Mouse (Mus musculus): Measurements from ENCODE around the gene Swap70. TPM values are rescaled to one million over a fixed set of nuclear protein-coding genes. Genes with fewer than 3 reads are reported as not detected.

Gene Swap70
- total RNA-seq, 2 experiments from 2014 or later, result 8.3 to 9.0 TPM

DNA sequence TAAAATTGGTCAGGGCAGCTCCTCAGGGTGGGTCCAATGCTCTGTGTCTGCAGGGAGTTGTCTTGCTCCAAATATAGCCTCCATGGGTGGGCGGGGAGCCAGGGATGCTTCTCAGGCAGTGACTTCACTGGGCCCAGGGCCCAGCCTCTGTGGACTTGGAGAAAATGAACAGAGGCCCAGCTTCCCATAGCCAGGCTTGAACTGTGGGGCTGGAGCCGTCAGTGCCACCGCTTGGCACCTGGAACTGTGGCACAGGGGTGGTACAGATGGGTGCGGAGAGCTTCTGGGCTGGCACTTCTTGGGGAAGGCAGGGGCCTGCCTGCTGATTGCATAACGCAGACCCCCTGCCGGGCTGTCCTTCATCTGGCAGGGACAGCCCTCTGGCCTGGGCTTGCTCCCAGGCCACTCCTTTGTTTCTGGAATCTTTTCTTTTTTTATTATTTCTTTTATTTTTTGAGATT is 67.2 kb downstream of the Swap70 start:
- DNase-seq, result peak; percentile 95
- intact Hi-C loops (cut with DNase I; ENCODE audit: low total_unique reads), result loop anchor here (5.0 kb wide), 1 partner anchor 344 kb away; no protein-coding TSS in a partner anchor

DNA sequence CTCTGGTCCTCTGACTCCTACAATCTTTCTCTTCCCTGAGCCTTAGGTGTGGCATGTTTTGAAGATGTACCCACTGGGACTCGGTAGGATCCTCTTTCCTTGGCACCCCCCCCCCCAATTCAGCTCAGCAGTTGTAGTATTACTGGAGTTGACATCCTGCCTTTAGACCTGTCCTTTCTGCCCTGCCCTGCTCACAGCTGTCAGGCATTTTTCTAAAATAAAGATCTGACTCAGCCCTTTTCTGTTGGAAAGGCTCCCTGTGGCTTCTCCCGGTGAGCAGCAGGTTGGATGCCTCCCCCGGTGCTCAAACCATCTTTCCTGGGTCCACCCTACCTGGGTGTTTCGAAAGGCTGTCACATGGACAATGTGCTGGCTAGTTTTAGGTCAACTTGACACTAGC is 68.1 kb downstream of the Swap70 start:
- no peak for DNase-seq
- intact Hi-C loops (cut with DNase I; ENCODE audit: low total_unique reads), result loop anchor here (5.0 kb wide), 1 partner anchor 343 kb away; no protein-coding TSS in a partner anchor

DNA sequence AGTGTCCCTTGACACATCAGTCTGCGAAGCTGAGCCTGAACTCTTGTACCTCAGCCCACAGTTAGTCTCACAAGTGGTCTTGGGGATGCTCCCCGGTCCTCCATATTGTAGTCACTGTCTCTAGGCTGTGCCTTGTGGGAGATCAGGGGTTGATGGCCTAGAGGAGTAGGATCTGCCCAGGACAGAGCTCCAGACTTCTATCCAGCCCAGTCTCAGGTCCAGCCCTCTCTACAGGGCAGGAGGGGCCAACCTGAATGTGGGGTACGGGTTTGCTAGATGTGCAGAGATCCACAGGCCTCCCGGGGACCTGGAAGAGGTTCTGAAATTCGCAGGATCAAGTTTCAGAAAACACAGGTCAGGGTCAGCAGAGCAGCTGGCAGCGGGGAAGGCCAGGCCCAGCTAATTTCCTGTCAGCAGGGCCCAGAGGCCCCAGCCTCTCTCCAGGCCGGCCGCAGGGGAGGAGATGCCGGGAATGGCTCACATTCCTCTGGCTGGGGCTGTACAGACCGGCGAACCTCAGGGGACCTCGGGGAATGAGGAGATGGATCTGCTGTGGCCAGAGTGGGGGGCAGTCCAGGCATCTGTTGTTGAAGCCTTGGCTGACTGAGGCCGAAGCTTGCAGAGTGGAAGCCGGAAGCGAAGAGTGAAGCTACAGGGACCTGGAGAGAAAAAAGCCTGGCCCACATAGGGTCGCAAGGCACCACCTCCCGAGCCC is 75.5 kb downstream of the Swap70 start:
- intact Hi-C loops (cut with DNase I; ENCODE audit: low total_unique reads), result no loop called here
- DNase-seq, result peak; percentile 94

DNA sequence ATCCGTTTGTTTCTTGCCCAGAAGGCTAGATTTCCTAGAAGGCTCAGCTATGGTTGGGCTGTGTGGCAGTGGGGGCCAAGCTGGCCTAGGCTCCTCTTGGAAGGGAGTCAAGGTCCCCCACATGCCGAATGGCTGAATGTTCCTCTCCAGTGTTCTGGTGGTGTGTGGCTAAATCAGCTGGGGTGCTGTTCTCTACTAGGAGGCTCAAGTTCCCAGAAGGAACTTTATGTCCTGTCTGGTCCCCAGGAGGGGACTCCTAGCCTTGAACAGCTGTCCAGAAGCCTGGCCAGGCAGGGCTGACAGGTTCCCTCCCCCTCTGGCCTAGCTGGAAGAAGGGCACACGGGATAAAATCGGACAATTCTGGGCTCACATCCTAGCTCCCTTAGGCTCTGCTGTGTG is 76.1 kb downstream of the Swap70 start:
- peak; percentile 63 for DNase-seq
- intact Hi-C loops (cut with DNase I; ENCODE audit: low total_unique reads), result no loop called here

DNA sequence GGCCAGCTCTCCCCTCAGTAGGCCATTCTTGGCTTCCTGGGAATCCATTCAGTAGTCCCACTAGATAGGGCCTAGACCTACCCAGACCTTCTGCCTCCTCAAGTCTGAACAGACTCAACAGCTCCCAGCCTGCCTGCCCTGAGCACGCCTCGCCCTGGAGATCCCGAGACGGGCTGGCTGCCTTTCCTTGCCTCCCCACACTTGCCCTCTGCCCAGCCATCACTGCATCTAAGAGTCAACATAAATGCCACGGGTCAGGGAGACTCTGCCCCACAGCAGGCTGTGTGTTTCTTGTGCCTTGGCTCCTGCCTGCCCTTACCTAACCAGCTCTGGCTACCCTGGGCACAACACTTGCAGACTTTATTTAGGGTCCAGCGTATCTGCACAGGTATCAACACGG is 76.6 kb downstream of the Swap70 start:
- no peak for DNase-seq
- intact Hi-C loops (cut with DNase I; ENCODE audit: low total_unique reads), result no loop called here

DNA sequence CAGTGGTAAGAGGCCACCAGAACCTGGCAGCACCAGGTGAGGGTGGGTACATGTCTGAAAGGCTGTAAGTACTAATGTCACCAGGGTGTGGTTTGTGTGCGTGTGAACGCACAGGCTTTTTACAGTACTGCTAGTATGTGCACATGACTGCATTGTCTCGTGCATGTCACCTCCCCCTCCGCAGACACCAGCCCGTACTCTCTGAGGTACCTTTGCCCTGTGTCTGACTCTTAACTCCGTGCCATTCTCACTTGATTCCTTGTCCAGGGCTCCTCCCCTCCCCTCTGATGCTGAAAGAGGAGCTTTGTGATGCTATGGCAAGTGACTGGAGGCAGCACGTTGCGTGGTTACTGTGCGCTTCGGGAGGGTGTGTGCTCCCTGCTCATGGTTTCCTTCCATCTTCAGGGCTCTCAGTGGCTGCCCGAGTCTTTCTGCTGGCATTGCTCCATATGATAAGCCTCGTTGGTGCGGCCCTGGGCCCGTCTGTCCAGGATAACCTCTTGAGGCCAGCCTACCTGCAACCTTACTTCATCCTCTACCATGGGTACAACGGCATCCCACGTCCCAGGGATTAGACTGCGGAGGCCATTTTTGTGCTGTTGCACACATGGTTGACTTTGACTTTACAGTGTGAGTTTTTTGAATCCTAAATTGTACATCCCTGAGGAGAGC is 77.4 kb downstream of the Swap70 start:
- intact Hi-C loops (cut with DNase I; ENCODE audit: low total_unique reads), result no loop called here
- DNase-seq, result no peak

DNA sequence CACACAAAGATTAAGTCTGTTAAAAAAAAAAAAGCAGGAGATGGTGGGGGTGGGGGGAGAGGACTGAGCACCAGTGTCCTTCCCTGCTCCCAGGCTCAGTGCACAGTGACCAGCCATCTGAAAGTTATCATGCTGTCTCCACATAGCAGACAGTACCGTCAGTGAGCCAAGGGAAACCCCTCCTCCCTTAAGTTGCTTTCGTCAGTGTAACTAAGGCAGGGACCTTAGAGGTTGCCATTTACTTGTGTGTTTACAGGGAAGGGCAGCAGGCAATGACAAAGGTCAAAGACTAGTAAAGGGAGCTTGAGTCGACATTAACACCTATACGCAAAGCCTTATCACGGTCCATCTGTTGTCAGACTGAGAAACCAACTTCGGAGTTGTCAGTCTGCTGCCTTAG is 81.4 kb downstream of the Swap70 start:
- no peak for DNase-seq
- intact Hi-C loops (cut with DNase I; ENCODE audit: low total_unique reads), result no loop called here

DNA sequence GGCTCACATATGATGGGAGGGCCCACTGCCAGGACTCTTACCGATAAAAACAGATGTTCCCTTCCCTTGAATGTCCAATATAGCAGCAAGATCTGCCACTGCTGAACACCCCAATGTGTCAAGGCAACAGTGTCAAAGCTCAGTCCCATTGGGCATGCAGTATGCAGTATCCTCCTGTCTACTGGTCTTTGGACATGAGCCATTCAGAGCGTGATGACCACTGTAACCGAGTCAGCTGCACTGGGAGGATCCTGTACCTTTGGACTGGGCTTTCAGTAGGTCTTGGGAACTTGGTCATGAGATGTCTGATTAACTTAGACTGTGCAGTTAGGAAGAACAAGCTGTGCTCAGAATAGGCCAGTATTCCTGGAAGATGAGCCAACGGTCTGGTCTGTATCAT is 84.0 kb downstream of the Swap70 start:
- DNase-seq, result no peak
- intact Hi-C loops (cut with DNase I; ENCODE audit: low total_unique reads), result no loop called here

DNA sequence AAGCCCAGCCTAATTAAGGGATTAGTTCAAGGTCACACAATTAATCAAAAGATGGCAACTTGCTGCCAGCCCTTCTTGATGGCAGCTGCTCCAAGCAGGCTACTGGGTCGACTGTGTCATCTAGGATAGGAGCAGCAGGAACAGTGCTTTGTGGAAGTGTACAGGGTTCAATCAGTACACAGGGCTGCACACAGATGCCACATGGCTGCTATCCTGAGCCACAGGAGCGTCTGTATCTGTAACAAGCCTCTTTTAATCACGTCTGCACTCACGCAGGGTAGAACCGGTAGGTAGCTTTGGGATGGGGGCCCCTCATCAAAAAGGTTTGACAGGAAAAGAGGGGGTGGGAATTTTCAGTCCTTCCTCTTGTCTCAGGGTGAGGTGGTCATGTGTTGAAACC is 84.8 kb downstream of the Swap70 start:
- DNase-seq, result no peak
- intact Hi-C loops (cut with DNase I; ENCODE audit: low total_unique reads), result no loop called here

DNA sequence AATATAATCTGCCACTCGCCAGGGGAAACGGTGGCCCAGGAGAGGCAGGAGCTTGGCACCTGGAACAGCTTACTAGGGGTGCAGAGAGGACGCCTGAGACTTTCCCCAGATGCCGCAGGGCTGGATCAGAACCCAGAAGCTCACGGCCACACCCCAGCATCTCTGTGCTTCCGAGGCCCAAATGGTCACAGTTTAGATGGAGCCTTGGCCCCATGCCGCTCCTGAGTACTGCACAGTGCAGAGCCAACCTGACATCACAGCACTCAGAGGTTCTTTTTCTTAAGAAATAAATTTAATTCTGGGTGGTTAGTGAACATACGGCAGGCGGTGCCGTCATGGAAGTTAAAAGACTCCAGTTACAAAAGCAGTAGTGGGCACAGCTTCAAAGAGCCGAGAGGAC is 86.2 kb downstream of the Swap70 start:
- intact Hi-C loops (cut with DNase I; ENCODE audit: low total_unique reads), result no loop called here
- no peak for DNase-seq

DNA sequence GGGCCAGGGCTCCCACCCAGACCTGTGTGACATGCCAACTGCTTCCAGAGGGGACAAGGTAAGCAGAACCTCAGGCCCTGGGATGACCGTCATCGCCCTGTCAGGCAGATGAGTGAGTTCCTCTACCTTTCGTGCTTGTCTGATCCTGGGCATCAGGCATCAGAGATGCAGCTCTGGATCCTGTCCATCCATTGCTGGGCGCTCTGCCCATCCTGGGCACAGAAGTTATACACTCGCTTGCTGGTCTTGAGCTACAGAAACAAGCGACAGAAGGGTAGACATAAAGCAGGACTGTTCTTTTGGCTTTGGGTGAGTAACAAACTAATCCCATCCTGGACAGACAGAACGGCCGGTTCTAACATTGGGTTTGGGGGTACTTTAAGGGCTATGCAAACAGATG is 87.7 kb downstream of the Swap70 start:
- intact Hi-C loops (cut with DNase I; ENCODE audit: low total_unique reads), result no loop called here
- no peak for DNase-seq

DNA sequence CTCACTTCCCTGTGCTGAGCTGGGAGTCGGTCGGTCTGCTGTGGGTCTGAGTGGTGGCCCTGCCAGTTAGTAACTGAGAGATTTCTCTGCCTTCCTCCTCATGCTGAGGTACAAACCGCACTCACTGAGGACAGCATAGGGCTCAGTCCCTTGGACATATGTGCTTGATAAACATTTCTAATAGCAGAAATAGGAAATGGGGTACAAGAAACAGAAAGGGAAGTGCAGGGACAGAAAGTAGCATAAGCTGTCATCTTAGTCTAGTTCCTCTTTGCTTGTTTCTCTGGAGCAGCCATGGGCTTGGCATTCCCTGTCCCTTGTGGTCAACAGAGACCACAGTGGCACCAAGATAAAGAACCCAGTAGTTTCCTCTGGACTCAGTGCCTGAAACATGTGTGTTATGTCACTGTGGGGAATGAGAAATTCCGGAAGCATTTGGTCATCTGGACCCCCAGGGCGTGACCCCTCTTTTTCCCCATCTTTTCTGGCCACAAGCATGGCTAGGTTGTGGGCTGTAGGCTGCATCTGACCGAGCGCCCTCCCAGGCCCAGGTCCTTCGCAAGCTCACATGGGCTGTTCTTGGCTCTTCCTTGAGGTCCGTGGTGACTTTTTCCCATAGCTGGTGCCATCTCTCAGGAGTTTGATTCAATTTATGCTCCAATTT is 92.0 kb downstream of the Swap70 start:
- DNase-seq, result no peak
- intact Hi-C loops (cut with DNase I; ENCODE audit: low total_unique reads), result no loop called here

DNA sequence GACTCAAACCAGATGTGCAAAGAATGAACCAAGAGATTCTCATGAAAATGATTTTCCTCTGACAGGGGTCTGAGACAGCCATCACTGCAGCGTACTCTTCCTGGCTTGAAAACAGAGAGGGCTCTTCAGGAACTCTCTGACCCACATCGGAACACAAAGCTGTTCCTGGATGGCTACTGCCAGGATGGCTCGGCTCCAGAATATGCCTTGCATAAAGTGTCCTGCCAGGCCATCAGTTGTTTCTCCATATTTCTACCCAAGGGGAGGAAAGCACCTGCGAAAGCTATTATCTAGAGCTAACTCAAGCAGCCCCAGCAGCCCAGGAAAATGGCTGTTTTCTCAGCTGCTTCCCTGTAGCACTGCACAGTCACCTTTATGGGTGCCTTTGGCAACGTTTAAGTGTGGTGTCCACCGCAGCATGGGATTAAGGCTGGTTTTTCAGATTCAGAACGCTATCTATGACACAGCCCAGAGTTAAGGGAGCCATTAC is 92.9 kb downstream of the Swap70 start:
- intact Hi-C loops (cut with DNase I; ENCODE audit: low total_unique reads), result no loop called here
- DNase-seq, result peak; percentile 43

DNA sequence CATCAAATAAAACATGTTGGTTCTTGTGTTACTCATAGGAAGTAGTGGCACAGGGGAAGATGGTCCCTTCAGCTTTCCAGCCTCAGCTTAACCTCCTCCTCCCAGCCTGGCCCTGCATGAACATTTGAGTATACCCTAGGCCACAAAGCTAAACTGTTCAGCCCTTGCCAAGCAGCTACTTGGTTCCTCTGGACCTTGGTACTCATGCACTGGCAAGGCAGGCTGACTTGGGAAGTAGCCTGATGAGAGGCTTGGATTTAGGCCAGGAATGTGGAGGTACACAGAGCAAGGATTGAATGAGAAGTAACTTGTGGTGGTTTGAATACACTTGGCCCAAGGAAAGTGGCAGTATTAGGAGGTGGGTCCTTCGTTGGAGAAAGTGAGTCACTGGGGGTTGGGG is 93.8 kb downstream of the Swap70 start:
- no peak for DNase-seq
- intact Hi-C loops (cut with DNase I; ENCODE audit: low total_unique reads), result no loop called here

DNA sequence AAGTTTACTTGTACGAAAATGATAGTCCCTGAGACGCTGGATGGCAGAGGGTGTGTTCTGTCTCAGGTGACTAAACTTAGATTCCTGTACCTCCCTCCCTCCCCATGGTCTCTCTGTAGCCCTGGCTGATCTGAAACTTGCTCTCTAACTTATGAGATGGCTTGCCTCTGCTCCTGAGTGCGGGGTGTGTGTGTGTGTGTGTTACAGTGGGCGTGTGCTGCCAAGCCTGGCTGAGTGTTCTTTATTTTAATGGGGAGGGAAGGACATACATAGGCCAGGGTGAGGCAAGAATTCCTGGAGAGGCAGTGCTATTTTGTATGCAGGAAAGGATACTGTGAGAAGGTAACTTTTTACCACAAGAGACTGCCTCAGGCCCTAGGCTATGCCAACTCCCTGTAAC is 95.9 kb downstream of the Swap70 start:
- intact Hi-C loops (cut with DNase I; ENCODE audit: low total_unique reads), result no loop called here
- no peak for DNase-seq

DNA sequence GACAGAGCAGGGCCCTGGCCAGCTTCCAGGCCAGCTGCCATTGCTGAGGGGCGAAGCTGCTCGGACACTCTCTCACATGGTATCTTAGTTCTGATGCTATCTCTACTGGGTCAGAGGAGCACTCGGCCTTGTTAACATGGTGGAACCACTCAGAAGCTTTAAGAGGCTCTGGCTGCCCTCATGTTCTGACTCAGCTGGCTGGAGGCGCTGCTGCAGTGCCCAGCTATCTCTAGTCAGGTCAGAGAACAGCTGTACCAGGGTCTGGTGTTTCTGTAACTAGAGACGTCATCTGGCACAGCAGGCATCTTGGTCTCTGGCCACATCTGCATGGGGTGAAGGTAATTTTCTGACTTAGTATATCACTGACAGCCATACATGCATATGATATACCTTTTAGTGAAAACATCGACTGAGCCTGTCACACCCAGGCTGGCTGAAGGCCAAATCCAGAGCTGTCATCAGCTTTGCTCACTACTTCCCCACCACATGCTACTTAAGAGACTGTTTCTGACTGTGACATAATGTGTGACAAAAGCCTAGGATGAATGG is 97.5 kb downstream of the Swap70 start:
- peak; percentile 41 for DNase-seq
- intact Hi-C loops (cut with DNase I; ENCODE audit: low total_unique reads), result no loop called here

DNA sequence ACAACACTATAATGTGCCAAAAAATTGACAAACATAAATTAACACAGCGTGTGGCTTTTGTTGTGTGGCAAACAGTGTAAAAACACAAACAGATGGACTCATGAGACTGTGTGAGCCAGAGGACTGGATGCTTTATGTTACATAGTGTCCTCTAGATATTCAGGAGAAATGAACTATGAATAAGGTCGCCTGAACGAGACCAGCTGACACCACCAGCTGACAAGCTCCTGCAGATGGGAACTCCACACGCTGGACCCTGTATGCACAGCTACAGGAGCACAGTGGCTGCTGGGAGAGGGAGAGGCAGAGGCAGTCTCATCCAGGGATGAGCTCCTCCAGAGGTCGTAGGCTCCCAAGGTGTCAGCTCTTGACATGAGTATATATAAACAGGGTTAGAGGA is 99.6 kb downstream of the Swap70 start:
- intact Hi-C loops (cut with DNase I; ENCODE audit: low total_unique reads), result no loop called here
- no peak for DNase-seq

DNA sequence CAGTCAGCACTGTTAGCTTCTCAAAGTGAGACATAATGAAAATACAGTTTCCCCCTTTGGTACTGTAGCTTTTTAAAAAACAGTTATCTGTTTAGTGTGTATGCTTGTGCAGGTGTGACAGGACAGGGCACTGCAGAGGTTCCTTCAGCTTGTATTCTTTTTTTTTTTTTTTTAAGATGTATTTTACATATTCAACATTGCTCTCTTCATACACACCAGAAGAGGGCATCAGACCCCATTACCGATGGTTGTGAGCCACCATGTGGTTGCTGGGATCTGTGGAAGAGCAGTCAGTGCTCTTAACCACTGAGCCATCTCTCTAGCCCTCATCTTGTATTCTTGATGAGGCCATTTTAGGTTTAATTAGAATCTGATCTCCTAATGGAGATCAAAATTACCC is 103.3 kb downstream of the Swap70 start:
- no peak for DNase-seq
- intact Hi-C loops (cut with DNase I; ENCODE audit: low total_unique reads), result no loop called here

DNA sequence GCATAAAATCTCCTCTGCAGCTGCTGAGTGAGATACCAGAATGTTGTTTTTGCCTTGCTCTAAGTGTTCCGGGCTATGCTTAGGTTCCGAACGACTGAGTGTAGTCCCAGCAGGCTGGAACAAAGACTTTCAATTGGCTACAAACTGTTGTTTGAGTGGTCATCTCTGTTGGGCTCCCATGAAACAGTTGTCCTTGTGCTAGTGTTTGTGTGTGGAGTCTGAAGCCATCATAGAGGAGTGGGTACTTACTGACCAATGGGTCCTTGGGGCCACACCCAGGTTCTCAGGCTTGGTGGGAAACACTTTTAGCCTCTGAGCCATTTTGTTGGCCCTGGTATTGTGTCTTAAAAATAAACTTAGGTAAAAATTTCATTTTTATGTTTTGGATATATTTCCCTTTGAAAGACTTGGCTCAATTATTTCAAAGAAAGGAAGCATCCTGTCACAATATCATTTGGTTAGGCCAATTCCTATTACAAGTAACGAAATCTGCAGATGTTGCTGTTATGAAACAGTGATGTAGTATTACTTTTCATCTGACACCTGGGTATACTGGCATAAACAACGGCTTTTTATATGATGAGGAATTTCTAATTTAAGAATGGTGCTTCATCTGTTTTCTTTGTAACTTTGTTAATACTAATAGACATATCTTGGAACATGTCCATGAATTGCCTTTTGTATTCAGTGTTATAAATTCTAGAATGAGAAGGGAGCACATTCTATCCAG is 104.0 kb downstream of the Swap70 start:
- no peak for DNase-seq
- intact Hi-C loops (cut with DNase I; ENCODE audit: low total_unique reads), result no loop called here

Measured in gastrocnemius, postnatal 14 days (tissue).